Mouse (Mus musculus): ENCODE data around the gene B020011L13Rik.
"Not testable (repeated sequence)": the region's sequence is repeated elsewhere in the genome, so short reads cannot be mapped to it uniquely, and the experiment has no call there.

The B020011L13Rik gene

GRCm38 (mm10) chr1:117780833-117781232 lies at the start of gene B020011L13Rik:
TSS of gene B020011L13Rik (plus strand) at chr1:117781133.
- not testable (repeated sequence) for DNase-seq (ENCODE audit: low read depth, low spot score)

GRCm38 (mm10) chr1:117816271-117816670 lies 35.3 kb downstream of the B020011L13Rik start:
- not testable (repeated sequence) for DNase-seq (ENCODE audit: low read depth, low spot score)

- not testable (repeated sequence) for DNase-seq (ENCODE audit: low read depth, low spot score)
Measured at GRCm38 (mm10) chr1:117829781-117830180, 48.8 kb downstream of the B020011L13Rik start, which contains the start of gene Gm28360. TSS of gene Gm28360 (plus strand) at chr1:117830081.

- DNase-seq (ENCODE audit: low read depth, low spot score), result not testable (repeated sequence)
Measured at GRCm38 (mm10) chr1:117851718-117852117, 70.8 kb downstream of the B020011L13Rik start.

Measured in forelimb bud, embryonic 11.5 days (tissue).